25 mouse cellular contexts compared by ENCODE assay signal in the genomic region with DNA sequence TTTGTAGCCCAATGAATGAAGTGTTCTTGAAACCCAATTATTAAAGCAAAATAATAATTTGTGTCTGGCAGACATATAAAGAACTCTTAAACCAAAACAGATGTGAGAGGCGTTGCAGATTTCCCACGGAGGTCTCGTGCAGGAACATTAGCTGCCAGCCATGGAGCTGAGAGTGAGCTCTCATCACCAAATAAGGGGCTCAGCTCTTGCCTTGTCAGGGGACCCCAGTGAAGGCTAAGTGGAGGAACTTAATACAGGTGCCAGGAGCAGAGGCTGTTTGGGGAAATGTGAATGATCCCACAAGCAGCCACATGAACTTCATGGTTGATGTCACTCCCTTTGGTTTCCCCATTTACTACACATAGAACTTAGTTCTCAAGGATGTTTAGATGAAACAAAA. TPM values are rescaled to one million over a fixed set of nuclear protein-coding genes. Genes with fewer than 3 reads are reported as not detected.
A peak's percentile ranks its signal among the peaks of the same experiment; 100 is the strongest.
DNase-seq lines count a peak whose midpoint lies in the region; ATAC-seq and TF ChIP-seq lines count a peak whose summit lies in the region.
"Had no signal": no experiment of that assay in that cellular context is flagged by ENCODE, and none has a peak within 500 bp of the region (broad histone marks: within the 10 kb centered on the region; RNA-seq: fewer than 3 reads in every experiment).

No protein-coding gene starts in this region.

- no peak overlapping the region for H3K9ac ChIP-seq in lung, embryonic 14.5 days
- H3K9ac ChIP-seq: embryonic facial prominence, embryonic 12.5 days; forebrain, embryonic 13.5 days; forebrain, embryonic 15.5 days; forebrain, postnatal 0 days had no signal

- H3K27ac ChIP-seq in lung, embryonic 14.5 days (ENCODE audit: low read depth) = no peak overlapping the region
- H3K27ac ChIP-seq: embryonic facial prominence, embryonic 10.5 days; embryonic facial prominence, embryonic 12.5 days; forebrain, embryonic 13.5 days; forebrain, embryonic 15.5 days had no signal

- 33% methylated on average over 3 of the region's 3 CpGs for WGBS in lung, embryonic 14.5 days

- no peaks in the 10 kb centered on the region for H3K4me1 ChIP-seq in lung, embryonic 14.5 days (ENCODE audit: insufficient read depth)
- H3K4me1 ChIP-seq: forebrain, embryonic 13.5 days; forebrain, embryonic 15.5 days had no signal

- no peaks in the 10 kb centered on the region for H3K9me3 ChIP-seq in lung, embryonic 14.5 days (ENCODE audit: low read depth, low read length)
- H3K9me3 ChIP-seq: embryonic facial prominence, embryonic 10.5 days; embryonic facial prominence, embryonic 12.5 days; forebrain, embryonic 13.5 days; forebrain, embryonic 15.5 days; G1E had no signal

- peak; percentile 41; the same call in 1 of the 2 replicates for ATAC-seq in lung, embryonic 14.5 days (ENCODE audit: insufficient read depth)
- ATAC-seq: activated CD4-positive, CD25-positive, alpha-beta regulatory T cell, adult 4 months; CD4-positive, CD25-positive, alpha-beta regulatory T cell, adult 4 months; forebrain, embryonic 13.5 days; forebrain, embryonic 15.5 days; forebrain, postnatal 0 days; Patski had no signal

- H3K4me2 ChIP-seq in lung, embryonic 14.5 days = no peak overlapping the region
- H3K4me2 ChIP-seq: embryonic facial prominence, embryonic 12.5 days; forebrain, embryonic 13.5 days; forebrain, embryonic 15.5 days had no signal

- DNase-seq in embryo, embryonic 11 days = peak; percentile 18
- DNase-seq in embryo, embryonic 9.5 days (ENCODE audit: extremely low spot score) = no peak
- peak; percentile 27 for DNase-seq in lung, embryonic 14.5 days
- DNase-seq in lung, postnatal 36 days = no peak
- DNase-seq in lung, postnatal 10 days = peak; percentile 6
- no peak for DNase-seq in lung, adult 18-20 months
- DNase-seq: adrenal gland, adult 8-10 months; adrenal gland, postnatal 14 days; adrenal gland, postnatal 36 days; B cell, adult 2 months; cerebellum, adult 11-12 months; cerebellum, adult 2 months; cerebellum, adult 9-10 months; cerebellum, postnatal 10 days; cerebellum, postnatal 25 days; forebrain, postnatal 0 days had no signal

- no peak overlapping the region for H3K4me3 ChIP-seq in lung, embryonic 14.5 days (ENCODE audit: low read depth, low read length)
- H3K4me3 ChIP-seq: embryonic facial prominence, embryonic 10.5 days; embryonic facial prominence, embryonic 12.5 days; forebrain, embryonic 13.5 days; forebrain, embryonic 15.5 days had no signal

- TF ChIP-seq CTCF in lung, embryonic 14.5 days (IDR thresholded peaks at IDR 0.05; ENCODE audit: low read depth) = no peak

- H3K36me3 ChIP-seq in lung, embryonic 14.5 days (ENCODE audit: insufficient read depth) = no peaks in the 10 kb centered on the region
- H3K36me3 ChIP-seq: embryonic facial prominence, embryonic 10.5 days; embryonic facial prominence, embryonic 12.5 days; forebrain, embryonic 15.5 days; G1E had no signal

- no peaks in the 10 kb centered on the region for H3K27me3 ChIP-seq in lung, embryonic 14.5 days (ENCODE audit: insufficient read depth, low read length)
- H3K27me3 ChIP-seq: CH12.LX; embryonic facial prominence, embryonic 12.5 days; forebrain, embryonic 13.5 days; forebrain, embryonic 15.5 days; Patski had no signal

RNA-seq across cellular contexts. Expression of gene Sema3c, which starts 55.5 kb away (rescaled TPM):
- 31.3 and 37.3 TPM in 2 replicates for polyA plus RNA-seq in lung, embryonic 14.5 days (2014; fragmentation: Nextera tagmentation; extraction: Ambion mirVana)
- polyA plus RNA-seq: CD4-positive, CD25-positive, alpha-beta regulatory T cell, adult 4 months; G1E had no signal

Comparison
In these comparisons a context has a peak if more than half of its experiments do, and no peak if none do; other contexts are left out.
1. DNase-seq: peak in embryo, embryonic 11 days (single experiment), lung, embryonic 14.5 days (single experiment) and lung, postnatal 10 days (single experiment); none in embryo, embryonic 9.5 days (single experiment), lung, postnatal 36 days (single experiment) and lung, adult 18-20 months (0 of 2).